Mouse (Mus musculus) spleen, postnatal 10 days (tissue): ENCODE measurements around the gene Stk38l.

Experiments used
- DNase-seq, 2 experiments: peaks; one replicate each; pipeline ENCODE4 v3.0.0; 2021 to 2022; ENCODE audit warnings: low spot score in 2 of 2

The Stk38l gene

DNA sequence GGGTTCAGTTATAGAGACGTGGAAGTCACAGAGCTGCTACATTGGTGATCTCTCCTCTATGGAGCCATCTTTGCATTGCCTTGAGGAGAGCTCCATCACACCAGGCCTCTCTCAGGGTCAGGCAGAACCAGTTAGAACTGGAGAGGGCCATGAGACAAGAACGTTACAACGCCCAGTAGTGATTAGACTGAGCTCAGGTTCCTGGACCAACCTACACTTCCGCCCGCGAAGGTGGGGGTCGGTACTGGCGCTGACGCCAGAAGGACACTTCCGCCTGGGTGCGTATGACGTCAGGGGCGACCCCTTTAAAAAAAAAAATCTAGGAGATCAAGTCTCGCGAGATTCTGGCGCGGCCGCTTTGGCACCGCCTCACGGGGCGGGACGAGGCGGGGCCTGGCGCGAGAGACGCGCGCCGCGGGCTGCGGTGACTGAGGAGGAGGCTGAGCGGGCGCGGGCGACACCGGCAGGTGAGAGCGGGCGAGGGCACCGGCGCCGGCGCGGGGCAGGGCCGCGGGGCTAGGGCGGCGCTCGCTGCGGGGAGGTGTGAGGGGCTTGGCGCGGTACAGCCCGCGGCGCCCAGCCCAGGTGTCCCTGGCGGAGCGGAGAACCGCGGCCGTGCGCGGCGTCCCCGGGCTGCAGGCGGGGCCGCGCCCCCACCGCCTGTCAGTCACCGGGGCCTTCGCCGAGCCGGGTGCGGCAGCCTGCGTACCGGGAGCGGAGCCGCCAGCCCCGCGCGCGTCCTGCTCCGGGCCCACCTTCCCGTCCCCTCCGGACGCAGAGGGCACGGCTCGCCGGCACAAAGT lies at the start of gene Stk38l:
Gene Stk38l, plus strand, starts transcription at position 415 of the 803 bp plus-strand sequence.
- DNase-seq, result peak; percentile 88 to 95

GRCm38 (mm10) chr6:146676904-146677303 lies 47.9 kb upstream of the Stk38l start:
- DNase-seq, result no peak

DNA sequence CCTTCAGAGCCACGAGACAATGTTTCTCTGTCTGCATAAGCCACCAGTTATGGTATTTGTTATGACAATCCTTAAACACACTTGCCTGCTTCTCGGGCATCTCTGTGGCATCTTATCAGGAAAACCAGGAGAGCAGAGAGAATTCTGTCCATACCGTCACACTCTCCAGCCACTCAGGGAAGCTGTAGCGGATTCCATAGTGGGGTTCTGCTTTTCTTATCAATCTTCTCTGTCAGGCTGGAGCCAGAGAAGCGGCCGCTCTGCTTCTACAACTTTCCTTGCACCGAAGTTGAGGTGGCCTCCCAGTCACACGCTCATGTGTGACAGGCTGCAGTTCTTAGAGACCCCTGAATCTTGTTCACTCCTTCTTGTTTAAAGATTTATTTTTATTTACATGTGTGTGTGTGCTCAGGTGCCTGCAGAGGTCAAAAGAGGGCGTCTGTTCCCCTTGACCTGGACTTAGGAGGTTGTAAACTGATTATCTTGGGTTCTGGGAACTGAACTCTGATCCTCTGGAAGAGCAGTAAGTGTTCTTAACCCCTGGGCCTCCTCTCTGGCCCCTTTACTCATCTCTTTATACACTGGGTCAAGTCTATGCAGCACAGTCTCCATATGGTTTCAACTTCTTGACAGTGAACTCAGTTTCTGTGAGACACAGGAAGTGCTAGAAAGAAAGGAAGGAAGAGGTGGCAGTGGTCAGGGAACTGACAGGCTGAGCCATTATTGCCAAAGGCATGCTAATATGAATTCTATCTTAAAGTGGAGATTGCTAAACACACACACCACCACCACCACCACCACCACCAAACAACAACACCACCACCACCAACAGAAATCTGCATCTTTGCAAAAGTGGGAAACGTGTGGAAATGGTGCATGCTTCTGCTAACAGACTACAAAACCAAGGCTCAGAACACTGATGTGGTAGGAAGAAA lies 46.4 kb upstream of the Stk38l start:
- no peak for DNase-seq

DNA sequence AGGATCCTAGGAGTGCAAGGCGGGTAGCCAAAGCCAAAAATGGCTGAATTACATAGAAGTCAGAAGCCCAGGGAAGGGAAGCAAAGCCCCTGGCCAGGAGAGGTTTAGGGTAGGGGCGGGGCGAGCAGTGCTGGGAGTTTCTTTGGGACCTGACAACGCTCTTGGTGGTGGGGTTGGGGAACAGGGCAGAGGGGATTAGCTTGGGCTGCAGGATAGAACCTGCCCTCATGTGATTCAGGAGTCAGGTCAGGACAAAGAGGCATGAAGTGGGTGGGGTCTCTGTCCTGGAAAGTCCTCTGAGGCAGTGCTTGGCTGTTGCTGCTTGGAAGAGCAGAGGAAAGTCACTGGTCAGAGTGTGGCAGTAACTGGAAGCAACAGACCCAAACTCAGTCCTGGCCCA lies 40.9 kb upstream of the Stk38l start:
- DNase-seq, result no peak

- DNase-seq, result peak; percentile 40 to 74
Measured at GRCm38 (mm10) chr6:146685781-146686308, 39.0 kb upstream of the Stk38l start.

GRCm38 (mm10) chr6:146686463-146687196 lies 38.2 kb upstream of the Stk38l start:
- DNase-seq, result no peak

DNA sequence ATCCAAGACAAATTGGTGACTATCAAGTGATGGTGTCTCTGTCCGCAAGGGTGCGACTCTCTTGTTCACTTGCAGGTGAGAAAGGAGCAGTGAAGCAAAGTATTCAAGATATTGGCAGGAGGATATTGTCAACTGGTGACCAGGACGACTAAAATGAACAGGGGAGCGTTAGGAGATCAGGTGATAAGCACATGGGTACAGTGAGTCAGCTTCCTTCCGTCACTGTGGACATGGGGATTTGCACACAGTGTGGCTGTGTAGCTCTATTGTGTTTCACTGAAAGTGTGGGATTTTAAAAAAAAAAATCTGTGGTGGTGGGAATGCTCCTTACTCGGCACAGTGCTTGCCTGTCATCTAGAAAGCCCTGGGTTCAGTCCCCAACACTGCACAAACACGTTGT lies 36.8 kb upstream of the Stk38l start:
- peak in 1 of 2 experiments; percentile 3 for DNase-seq

GRCm38 (mm10) chr6:146688861-146689260 lies 35.9 kb upstream of the Stk38l start:
- DNase-seq, result peak in 1 of 2 experiments; percentile 13

- DNase-seq, result peak in 1 of 2 experiments; percentile 1
Measured at GRCm38 (mm10) chr6:146697767-146698166, 27.0 kb upstream of the Stk38l start.

- peak in 1 of 2 experiments; percentile 9 for DNase-seq
Measured at GRCm38 (mm10) chr6:146698376-146698775, 26.4 kb upstream of the Stk38l start.

GRCm38 (mm10) chr6:146700461-146700860 lies 24.3 kb upstream of the Stk38l start:
- DNase-seq, result peak in 1 of 2 experiments; percentile 5

DNA sequence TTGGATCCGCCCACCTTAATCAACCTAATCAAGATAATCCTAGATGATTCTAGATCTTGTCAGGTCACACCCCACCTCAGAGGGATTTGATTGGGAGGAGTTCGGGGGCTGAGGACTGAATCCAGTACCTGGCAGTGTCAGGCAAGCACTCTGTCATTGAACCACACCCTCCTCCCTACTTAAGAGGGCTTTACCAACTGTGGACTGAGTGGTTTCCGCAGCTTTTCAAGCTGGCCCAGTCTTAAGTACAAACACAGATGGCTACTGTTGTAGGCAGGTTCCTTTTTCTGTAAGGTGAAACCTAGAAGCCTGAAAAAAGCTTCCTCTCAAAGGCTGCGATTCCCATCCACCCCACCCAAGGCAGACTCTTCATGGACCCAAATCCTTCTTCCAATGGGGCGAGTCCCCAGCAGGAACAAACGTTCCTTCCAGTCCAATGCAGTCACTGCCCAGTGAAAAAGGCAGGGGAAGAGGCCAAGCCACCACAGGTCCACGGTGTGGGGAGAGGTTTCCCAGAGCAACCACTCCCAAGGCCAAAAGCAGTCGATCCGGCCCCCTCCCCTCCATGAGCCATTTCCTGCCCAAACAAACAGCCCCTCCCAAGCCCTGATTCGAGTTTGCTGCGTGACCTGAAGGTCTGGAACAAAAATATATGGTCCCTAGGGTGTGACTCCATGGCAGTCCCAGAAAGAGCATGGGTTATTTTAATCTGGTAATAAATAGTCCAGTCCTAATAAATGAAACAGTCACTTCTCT lies 22.5 kb upstream of the Stk38l start:
- DNase-seq, result peak in 1 of 2 experiments; percentile 11

DNA sequence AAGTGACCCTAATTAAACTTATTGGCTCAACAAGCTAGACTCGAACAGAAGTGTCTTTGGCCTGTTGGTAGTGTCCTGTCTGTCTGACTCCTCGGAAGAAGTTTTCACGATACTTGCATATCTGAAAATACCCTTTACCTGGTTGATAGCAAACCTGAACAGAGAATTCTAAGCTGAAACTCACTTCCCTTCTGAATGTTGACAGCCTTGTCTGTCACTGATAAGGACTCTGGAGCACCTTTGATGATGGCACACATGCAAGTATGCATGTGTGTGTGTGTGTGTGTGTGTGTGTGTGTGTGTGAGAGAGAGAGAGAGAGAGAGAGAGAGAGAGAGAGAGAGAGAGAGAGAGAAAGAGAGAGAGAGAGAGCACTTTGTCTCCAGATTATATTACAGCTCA lies 21.4 kb upstream of the Stk38l start:
- no peak for DNase-seq

DNA sequence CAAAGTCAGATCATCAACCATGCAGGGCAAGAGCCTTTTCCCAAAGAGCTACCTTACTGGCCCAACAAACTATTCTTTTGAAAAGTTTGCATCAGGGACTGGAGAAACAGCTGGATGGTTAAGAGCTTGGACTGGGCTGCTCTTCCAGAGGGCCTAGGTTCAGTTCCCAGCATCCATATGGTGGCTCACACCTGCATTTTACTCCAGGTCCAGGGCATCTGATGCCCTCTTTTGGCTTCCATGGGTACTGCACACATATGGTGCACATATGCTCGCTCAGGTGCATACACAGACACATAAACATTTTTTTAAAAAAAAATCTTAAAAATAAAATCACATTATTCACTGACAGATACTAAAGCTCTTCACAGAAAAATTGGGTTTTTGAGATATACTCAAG lies 19.2 kb upstream of the Stk38l start:
- no peak for DNase-seq

DNA sequence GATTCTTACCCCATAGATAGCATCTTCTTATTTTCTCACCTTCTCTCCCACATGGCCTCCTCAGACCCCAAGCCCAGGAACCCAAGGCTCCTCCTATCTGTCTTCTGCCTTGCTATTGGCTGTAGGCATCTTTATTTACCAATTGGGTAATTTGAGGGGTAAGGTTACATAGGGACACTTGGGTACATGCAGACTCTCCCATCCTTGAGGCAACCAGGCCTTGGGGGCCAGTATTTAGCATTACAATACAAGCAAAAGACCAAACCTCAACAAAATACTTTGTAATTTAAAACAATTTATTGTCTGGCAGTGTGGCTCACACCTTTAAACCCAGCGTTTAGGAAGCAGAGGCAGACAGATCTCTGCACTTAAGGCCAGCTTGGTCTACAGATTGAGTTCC lies 5.2 kb upstream of the Stk38l start:
- DNase-seq, result no peak

DNA sequence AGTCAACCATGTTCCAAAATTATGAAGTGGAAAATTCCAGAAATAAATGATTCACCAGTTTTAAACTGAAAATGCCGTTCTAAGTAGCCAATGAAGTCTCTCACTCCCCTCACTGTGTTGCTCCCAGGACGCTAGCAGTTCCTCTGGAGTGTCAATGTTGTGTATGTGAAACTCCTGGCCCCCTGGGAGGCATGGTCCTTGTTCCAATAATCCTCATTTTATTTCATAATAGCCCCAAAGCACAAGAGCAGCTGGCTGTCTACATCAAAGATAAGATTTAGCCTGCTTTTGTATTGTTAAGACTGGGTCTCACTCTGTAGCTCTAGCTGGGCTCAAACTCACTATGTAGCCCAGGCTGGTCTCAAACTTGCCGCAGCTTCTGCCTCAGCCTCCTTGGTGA lies 990 bp upstream of the Stk38l start:
- DNase-seq, result no peak

GRCm38 (mm10) chr6:146725384-146725791 lies 593 bp downstream of the Stk38l start:
- no peak for DNase-seq

DNA sequence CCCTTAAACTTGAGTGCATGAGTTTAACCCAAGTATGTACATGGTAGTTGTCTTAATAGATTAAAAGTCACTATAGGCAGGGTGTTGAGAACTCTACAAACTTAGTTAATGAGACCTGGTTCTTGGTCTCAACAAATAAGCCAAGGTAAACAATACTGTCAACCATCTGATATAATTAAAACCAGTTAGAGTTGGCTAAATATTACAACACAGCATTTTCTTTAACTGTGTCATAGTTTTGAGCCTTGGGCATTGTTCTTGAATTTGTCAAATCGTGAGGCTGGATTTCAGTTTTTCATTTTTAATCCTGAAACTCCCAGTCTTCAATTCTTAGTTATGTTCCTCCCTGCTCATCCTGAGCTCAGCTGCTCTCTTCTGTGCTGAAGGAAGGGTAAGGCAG lies 6.2 kb downstream of the Stk38l start:
- DNase-seq, result no peak

- DNase-seq, result no peak
Measured at GRCm38 (mm10) chr6:146731692-146732091, 6.9 kb downstream of the Stk38l start.

DNA sequence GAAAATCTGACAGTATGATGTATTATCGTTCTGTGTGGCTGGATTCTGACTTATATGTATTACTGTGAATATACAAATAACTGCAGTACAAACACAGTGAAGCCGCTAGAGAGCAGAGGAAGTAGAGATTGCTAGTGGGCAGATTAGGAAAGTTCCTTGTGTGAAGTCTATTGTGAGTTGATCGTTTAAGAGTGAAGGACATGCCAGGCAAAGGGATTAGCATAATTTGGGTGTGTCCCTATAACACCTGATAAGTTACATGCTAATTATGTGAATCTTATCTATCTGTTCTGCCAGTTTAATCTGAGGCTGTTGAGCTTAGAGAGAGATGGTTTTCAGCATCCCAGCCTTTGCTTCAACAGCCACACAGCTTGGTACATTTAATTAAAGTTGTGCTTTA lies 7.4 kb downstream of the Stk38l start:
- DNase-seq, result no peak

DNA sequence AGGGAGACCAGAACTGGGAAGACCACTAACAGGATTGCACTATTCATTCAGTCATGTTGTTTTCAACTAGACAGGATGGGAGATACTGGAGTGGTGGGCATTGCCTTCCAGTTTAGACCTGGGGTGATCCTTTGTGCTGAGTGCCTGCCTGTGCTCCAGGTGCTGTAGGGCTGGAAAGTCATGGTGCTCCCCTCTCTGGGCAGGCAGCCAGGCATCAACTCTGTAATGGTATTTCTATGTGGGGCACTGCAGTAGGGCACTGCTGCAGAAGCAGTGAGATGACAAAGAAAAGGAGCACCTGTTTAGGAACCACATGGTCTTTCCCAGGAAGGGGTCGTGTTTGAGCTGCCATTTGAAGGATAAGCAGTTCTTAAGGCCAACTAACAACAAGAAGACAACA lies 7.9 kb downstream of the Stk38l start:
- no peak for DNase-seq
